Mouse (Mus musculus) forebrain, embryonic 11.5 days (tissue): ENCODE measurements around the gene H2-M10.1. TPM values are rescaled to one million over a fixed set of nuclear protein-coding genes. Genes with fewer than 3 reads are reported as not detected.
A peak's percentile ranks its signal among the peaks of the same experiment; 100 is the strongest.
"Not testable (repeated sequence)": the region's sequence is repeated elsewhere in the genome, so short reads cannot be mapped to it uniquely, and the experiment has no call there.

Source experiments
- ATAC-seq: fragments of 200-750 bp; cut with Nextera tagmentation; replicated peaks from 2 replicates; pipeline ENCODE4 v1.8.0; 2017; ENCODE audit warnings: moderate TSS enrichment; ENCODE audit not compliant: low FRiP score
- DNase-seq: peaks from one replicate; pipeline ENCODE4 v3.0.0-alpha.2; 2017; ENCODE audit warnings: low spot score
- H3K27ac ChIP-seq: fragments of 300-500 bp; sonication (generic); 2 replicates; pipeline ENCODE4 v1.5.1; 2014; ENCODE audit warnings: low read depth, low read length
- H3K27me3 ChIP-seq: fragments of 300-500 bp; sonication (generic); 2 replicates; pipeline ENCODE4 v1.6.1; 2014; ENCODE audit warnings: mild to moderate bottlenecking, low read length, mixed read lengths; ENCODE audit not compliant: control insufficient read depth, insufficient read depth
- H3K36me3 ChIP-seq: fragments of 300-500 bp; sonication (generic); 2 replicates; pipeline ENCODE4 v1.6.1; 2014; ENCODE audit warnings: mild to moderate bottlenecking, low read length, moderate library complexity, mixed read lengths; ENCODE audit not compliant: control insufficient read depth, insufficient read depth
- H3K4me1 ChIP-seq: fragments of 300-500 bp; sonication (generic); replicated peaks from 2 replicates; pipeline ENCODE4 v1.6.1; 2014; ENCODE audit warnings: low read length, mixed read lengths; ENCODE audit not compliant: control insufficient read depth, insufficient read depth
- H3K4me2 ChIP-seq: fragments of 300-500 bp; sonication (generic); 2 replicates; pipeline ENCODE4 v1.6.1; 2014; ENCODE audit warnings: low read depth, mild to moderate bottlenecking, low read length, moderate library complexity, mixed read lengths; ENCODE audit not compliant: severe bottlenecking
- H3K4me3 ChIP-seq: fragments of 300-500 bp; sonication (generic); 2 replicates; pipeline ENCODE4 v1.5.1; 2014; ENCODE audit warnings: low read depth, low read length
- H3K9ac ChIP-seq: fragments of 300-500 bp; sonication (generic); 2 replicates; pipeline ENCODE4 v1.6.1; 2014; ENCODE audit warnings: low read length
- H3K9me3 ChIP-seq: fragments of 300-500 bp; sonication (generic); 2 replicates; pipeline ENCODE4 v1.6.1; 2016; ENCODE audit warnings: low read length, mixed read lengths; ENCODE audit not compliant: control insufficient read depth
- WGBS: fragments of 180-500 bp; shearing (Covaris S2); extraction: QIAGEN DNeasy Blood & Tissue Kit; methylation state at CpG from one replicate; pipeline ENCODE4 v1.1.7; 2014; 5-methylcytosine and 5-hydroxymethylcytosine counted together
- polyA plus RNA-seq: library from polyadenylated mRNA; unstranded; fragments of >200 nt; fragmentation: Nextera tagmentation; extraction: Ambion mirVana; gene quantifications from 2 replicates; pipeline ENCODE4 v1.2.1, GENCODE M21; 2014

The H2-M10.1 gene
- polyA plus RNA-seq, 1 experiment from 2014 or later = not detected

DNA sequence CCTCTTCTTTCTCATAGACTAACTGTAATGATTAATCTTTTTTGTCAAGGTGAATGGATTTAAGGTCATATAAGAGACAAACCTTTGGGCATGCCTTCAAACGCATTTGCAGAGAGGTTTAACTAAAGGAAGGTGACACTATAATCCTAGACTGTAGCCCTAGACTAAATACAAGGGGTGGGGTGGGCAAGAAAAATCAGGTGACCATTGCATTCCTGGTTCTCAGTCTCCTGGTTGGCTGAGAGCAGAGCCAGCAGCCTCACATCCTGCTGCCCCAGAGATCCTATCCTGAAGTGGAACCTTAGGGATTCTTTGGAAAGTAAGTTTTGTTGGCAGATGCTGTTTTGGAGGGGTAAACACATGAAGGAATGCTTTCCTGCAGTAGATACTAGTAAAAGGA is 16.7 kb downstream of the H2-M10.1 start:
- 47% methylated on average over 1 of the region's 1 CpGs for WGBS
- DNase-seq (no peak), ATAC-seq (no peak)
- no peaks in the 10 kb centered on the region for H3K36me3 ChIP-seq
- H3K4me3 ChIP-seq = no peak overlapping the region
- H3K27ac ChIP-seq = no peak overlapping the region
- H3K9me3 ChIP-seq = no peaks in the 10 kb centered on the region
- H3K4me1 ChIP-seq = no peaks in the 10 kb centered on the region
- no peak overlapping the region for H3K4me2 ChIP-seq
- H3K9ac ChIP-seq = no peak overlapping the region
- no peaks in the 10 kb centered on the region for H3K27me3 ChIP-seq

DNA sequence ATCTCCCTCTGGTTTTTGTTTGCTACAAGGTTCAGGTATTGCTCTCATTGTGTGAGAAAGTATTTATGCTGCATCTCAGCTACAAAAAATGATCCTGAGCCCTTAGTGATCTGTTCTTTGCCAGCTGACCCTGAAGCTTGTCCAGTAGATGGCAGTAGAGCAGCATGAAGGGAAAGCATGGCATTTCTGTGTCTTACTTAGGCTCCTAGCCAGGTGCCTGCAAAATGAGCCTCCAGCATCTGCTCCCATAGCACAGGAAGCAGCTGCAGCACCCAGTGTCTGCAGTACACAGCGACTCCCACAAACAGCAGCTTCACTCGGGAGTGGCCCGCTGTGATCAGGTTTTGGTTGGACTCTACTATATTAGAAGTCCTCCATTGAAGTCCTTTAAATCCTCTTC is 17.1 kb downstream of the H2-M10.1 start:
- 0 out of 2 replicates have a peak, but pooled peaks have one; percentile 30 for ATAC-seq

DNA sequence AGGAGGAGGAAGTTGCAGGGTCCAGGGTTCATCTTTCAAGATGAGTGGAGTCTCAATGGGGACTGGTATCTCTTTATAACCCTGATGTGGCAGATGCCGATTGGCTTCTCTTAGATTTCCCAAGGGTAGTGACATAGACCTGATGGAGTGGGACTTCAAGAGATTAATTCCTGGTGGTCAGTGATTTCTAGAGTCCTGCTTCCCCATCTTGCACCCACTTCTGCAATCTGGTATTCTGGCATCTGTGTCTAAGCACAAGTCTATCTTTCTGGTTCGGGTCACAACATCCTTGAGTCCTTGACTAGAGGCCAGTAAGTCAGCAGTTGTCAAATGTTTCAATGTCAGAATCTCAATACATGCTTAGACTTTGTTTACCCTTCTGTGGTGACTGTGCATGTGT is 39.6 kb downstream of the H2-M10.1 start, which contains the start of gene H2-M10.2:
Gene H2-M10.2 (minus strand): TSS at position 101 of the 400 bp plus-strand sequence.
- Histone ChIP-seq H3K4me2 (no peak within 1 kb of the TSS), H3K4me1 (no peaks in the 10 kb centered on the region), H3K27ac (no peak within 1 kb of the TSS), H3K9me3 (peaks cover 6% of the 10 kb centered on the region), H3K4me3 (no peak within 1 kb of the TSS), H3K9ac (no peak within 1 kb of the TSS), H3K36me3 (no peaks in the 10 kb centered on the region; the same call in 1 of the 2 replicates), H3K27me3 (no peaks in the 10 kb centered on the region)
- WGBS = 93% methylated on average over 2 of the region's 2 CpGs
- ATAC-seq (no peak), DNase-seq (no peak)

More for the DNA sequence above, 17.1 kb downstream of the H2-M10.1 start:
- not testable (repeated sequence) for H3K4me1 ChIP-seq, H3K9me3 ChIP-seq, H3K9ac ChIP-seq, H3K4me3 ChIP-seq, H3K4me2 ChIP-seq, H3K27ac ChIP-seq, H3K36me3 ChIP-seq, H3K27me3 ChIP-seq
- 4% methylated on average over 3 of the region's 3 CpGs for WGBS
- DNase-seq = peak; percentile 74

DNA sequence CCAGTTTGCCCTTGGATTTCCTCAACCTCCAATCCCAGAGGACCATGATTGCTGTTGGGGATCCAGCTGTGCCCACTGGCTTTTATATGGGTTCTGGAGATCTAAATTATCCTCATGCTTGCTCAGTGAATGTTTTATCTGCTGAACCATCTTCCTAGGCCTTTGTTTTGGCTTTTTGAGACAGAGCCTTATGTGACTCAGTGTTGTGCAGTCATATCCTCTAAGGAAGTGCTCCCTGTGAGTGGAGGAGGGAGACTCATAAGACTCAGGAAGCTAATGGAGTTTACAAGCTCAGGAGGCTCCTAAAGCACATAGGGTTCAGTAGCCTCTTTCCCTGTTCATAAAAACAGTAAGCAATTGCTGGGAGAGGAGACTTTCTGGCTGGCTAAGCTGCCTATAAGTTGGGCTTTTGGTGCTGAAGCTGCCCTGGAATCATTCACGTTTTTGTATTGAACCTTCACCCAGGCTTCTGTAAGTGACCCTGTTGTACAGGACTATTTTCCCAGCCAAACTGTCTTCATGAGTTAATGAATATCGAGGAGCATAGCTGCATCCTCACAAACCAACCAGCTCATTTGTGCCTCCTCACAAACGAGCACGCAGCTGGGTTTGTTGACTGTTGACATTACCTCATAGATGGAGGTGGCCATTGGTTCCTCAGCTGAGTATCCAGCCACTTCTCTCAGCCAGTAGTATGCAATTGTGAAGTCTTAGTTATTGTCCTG is 44.3 kb downstream of the H2-M10.1 start:
- DNase-seq (no peak), ATAC-seq (no peak)
- Histone ChIP-seq H3K27ac (no peak overlapping the region), H3K4me1 (no peaks in the 10 kb centered on the region), H3K36me3 (no peaks in the 10 kb centered on the region; the same call in 1 of the 2 replicates), H3K4me2 (no peak overlapping the region), H3K9ac (no peak overlapping the region), H3K4me3 (no peak overlapping the region), H3K27me3 (no peaks in the 10 kb centered on the region), H3K9me3 (peaks cover 6% of the 10 kb centered on the region)
- 93% methylated on average over 4 of the region's 4 CpGs for WGBS

DNA sequence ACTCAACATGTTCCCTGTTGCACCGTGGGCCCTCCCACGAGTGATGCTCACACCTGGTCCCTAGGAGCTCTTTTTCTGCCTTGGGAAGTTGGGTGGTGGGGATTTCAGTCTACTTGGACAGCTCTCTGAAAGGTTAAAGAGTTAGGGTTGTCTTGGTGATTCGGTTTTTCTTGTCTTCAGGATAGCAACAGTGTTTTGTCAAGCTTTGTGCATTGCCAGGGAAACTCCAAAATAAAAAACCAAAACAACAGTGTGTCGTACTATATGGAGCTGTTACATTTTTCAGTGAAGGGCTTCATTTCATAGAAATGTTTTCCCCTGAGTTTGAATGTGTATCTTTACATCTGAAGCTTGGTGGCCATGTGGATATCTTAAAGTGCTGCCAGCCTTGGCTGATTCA is 51.2 kb downstream of the H2-M10.1 start:
- no peak for DNase-seq
- Histone ChIP-seq H3K4me3 (no peak overlapping the region), H3K4me1 (peaks cover 7% of the 10 kb centered on the region; the same call in 1 of the 2 replicates), H3K9ac (no peak overlapping the region), H3K4me2 (no peak overlapping the region), H3K36me3 (no peaks in the 10 kb centered on the region; the same call in 1 of the 2 replicates), H3K9me3 (no peaks in the 10 kb centered on the region), H3K27ac (no peak overlapping the region), H3K27me3 (no peaks in the 10 kb centered on the region)
- ATAC-seq = no peak
- 91% methylated on average over 4 of the region's 4 CpGs for WGBS

DNA sequence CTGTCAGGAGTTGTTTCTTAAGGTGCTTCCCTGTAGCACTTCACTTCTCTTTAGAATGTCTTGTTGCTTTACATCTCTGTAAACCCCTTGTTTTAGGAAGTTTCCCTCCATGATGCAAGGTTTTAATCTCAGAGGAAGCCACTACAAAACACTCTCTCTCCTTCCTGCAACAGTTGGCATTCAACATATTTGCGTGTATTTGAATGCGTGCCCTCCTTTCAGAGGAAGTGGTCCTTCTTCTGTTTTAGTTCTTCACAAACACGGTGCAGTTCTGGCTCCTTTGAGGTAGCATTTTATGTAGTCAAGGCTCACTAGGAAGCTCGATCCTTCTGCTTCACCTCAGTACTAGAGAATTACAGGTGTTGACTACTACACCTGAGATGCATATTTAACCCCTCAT is 52.2 kb downstream of the H2-M10.1 start:
- DNase-seq (no peak), ATAC-seq (no peak)
- no peak overlapping the region for H3K4me3 ChIP-seq
- no peak overlapping the region for H3K9ac ChIP-seq
- 95% methylated on average over 4 of the region's 4 CpGs for WGBS
- H3K9me3 ChIP-seq = no peaks in the 10 kb centered on the region
- H3K36me3 ChIP-seq = no peaks in the 10 kb centered on the region; the same call in 1 of the 2 replicates
- H3K4me1 ChIP-seq = peaks cover 7% of the 10 kb centered on the region; the same call in 1 of the 2 replicates
- no peaks in the 10 kb centered on the region for H3K27me3 ChIP-seq
- no peak overlapping the region for H3K4me2 ChIP-seq
- no peak overlapping the region for H3K27ac ChIP-seq

Other genes with a start within 250 kb of the H2-M10.1 start
- not detected in 2 replicates for gene Gm19684, start 204.5 kb downstream of the H2-M10.1 start, polyA plus RNA-seq
- gene Gm7030, start 196.7 kb downstream of the H2-M10.1 start, polyA plus RNA-seq = not detected in 2 replicates
- gene Gm8909, start 157.6 kb downstream of the H2-M10.1 start, polyA plus RNA-seq = not detected in 2 replicates
- gene H2-T3, start 135.9 kb downstream of the H2-M10.1 start, polyA plus RNA-seq = not detected in 2 replicates
- gene Rpp21, start 68.1 kb downstream of the H2-M10.1 start, polyA plus RNA-seq = 82.2 and 89.0 TPM in 2 replicates
- 22.0 and 23.0 TPM in 2 replicates for gene Trim39, start 53.9 kb downstream of the H2-M10.1 start, polyA plus RNA-seq
- gene H2-M10.2, start 39.7 kb downstream of the H2-M10.1 start, polyA plus RNA-seq = 0.33 TPM in 2 replicates
- gene H2-M10.3, start 42.3 kb upstream of the H2-M10.1 start, polyA plus RNA-seq = not detected in 2 replicates
- not detected in 2 replicates for gene H2-M10.4, start 136.2 kb upstream of the H2-M10.1 start, polyA plus RNA-seq
- gene H2-M11, start 220.9 kb upstream of the H2-M10.1 start, polyA plus RNA-seq = not detected in 2 replicates